Mouse (Mus musculus): ENCODE measurements around the gene Tns2. TPM values are rescaled to one million over a fixed set of nuclear protein-coding genes. Genes with fewer than 3 reads are reported as not detected.
"Not testable (repeated sequence)": the region's sequence is repeated elsewhere in the genome, so short reads cannot be mapped to it uniquely, and the experiment has no call there.

The Tns2 gene
- polyA plus RNA-seq, 1 experiment from 2014 or later: 29.6 TPM

DNA sequence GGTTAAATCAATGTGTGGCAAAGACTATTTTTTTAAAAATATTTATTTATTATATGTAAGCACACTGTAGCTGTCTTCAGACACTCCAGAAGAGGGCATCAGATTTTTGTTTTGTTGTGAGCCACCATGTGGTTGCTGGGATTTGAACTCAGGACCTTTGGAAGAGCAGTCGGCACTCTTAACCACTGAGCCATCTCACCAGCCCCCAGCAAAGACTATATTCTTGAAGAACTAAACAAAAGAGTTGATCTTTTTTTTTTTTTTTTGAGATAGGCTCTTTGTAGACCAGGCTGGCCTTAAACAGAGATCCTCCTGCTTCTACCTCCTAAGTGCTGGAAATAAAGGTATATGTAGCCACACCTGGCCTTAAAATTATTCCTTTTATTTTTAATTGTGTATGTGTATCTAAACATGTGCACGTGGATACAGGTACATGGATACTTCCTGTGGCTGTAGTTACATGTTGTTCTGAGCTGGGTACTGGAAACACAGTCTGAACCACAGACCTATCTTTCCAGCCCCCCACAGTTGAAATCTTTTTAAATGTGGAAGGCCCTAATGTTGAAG is 23.0 kb upstream of the Tns2 start:
- Histone ChIP-seq H3K36me3 (peaks cover 4% of the 10 kb centered on the region; the same call in 1 of the 2 replicates), H3K27ac (no peak overlapping the region), H3K9ac (no peak overlapping the region), H3K9me3 (no peaks in the 10 kb centered on the region), H3K4me2 (replicated peaks) (no peak overlapping the region), H3K27me3 (no peaks in the 10 kb centered on the region), H3K4me3 (no peak overlapping the region), H3K4me1 (peaks cover 17% of the 10 kb centered on the region)
- no peak for ATAC-seq (ENCODE audit: insufficient number of reproducible peaks, insufficient read depth, low FRiP score, low TSS enrichment)
- WGBS: 92% methylated on average over 2 of the region's 2 CpGs

DNA sequence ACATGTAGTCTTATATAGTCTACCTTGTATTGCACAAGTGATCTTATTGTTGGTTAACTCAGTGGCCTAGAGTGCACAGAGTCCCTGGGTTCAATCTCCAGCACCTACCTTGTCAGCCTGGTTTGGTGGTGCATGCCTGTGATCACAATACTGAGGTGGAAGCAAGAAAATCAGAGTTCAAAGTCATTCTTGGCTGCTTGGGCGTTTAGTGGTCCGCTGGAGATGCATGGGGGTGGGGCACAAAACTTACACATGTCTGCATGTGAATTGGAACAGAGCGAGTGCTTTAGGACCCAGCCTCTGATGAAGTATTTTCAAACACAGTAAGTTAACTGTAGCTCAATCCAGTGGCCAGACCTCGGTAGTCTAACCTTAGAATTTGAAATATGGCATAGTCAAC is 21.0 kb upstream of the Tns2 start:
- Histone ChIP-seq H3K36me3 (peaks cover 22% of the 10 kb centered on the region), H3K9ac (no peak overlapping the region), H3K27me3 (no peaks in the 10 kb centered on the region), H3K9me3 (no peaks in the 10 kb centered on the region), H3K4me2 (replicated peaks) (no peak overlapping the region), H3K4me3 (no peak overlapping the region), H3K4me1 (peaks cover 13% of the 10 kb centered on the region), H3K27ac (no peak overlapping the region)
- no peak for ATAC-seq (ENCODE audit: insufficient number of reproducible peaks, insufficient read depth, low FRiP score, low TSS enrichment)
- 83% methylated on average over 4 of the region's 4 CpGs for WGBS

DNA sequence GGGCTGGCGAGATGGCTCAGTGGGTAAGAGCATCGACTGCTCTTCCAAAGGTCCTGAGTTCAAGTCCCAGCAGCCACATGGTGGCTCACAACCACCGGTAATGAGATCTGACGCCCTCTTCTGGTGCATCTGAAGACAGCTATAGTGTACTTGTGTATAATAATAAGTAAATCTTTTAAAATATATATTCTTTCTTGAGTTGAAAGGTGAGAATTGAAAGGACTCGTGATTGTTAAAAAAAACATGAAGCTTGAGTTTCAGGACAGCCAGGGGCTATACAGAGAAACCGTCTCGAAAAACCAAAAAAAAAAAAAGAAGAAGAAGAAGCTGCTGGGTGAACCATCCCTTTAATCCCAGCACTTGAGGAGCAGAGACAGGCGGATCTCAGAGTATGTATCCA is 20.3 kb upstream of the Tns2 start:
- H3K4me3 ChIP-seq; H3K27me3 ChIP-seq; H3K27ac ChIP-seq; H3K9ac ChIP-seq; H3K9me3 ChIP-seq; H3K4me2 ChIP-seq (replicated peaks); ATAC-seq (ENCODE audit: insufficient number of reproducible peaks, insufficient read depth, low FRiP score, low TSS enrichment): not testable (repeated sequence)
- Histone ChIP-seq H3K36me3 (peaks cover 30% of the 10 kb centered on the region), H3K4me1 (peaks cover 11% of the 10 kb centered on the region)
- 74% methylated on average over 8 of the region's 8 CpGs for WGBS

DNA sequence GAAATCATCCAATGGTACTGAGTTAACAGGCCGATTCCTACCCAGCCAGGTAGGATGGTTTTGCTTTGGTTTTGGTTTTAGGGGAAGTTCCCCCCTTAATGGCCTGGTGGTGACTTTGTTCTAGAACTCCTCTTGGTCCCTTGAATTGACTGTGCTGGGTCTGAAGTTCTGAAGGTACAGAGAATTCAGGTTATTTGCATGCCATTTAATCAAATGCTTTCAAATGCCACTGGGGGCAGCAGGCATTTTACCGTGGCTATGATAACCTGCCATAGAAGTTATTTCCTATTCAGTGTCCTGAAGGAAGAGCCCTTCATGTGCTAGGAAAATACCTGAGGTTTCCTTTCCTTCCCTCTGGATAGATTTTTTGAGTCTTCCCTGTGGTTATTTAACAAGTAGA is 19.8 kb upstream of the Tns2 start:
- ATAC-seq (ENCODE audit: insufficient number of reproducible peaks, insufficient read depth, low FRiP score, low TSS enrichment): no peak
- 71% methylated on average over 2 of the region's 2 CpGs for WGBS
- peaks cover 33% of the 10 kb centered on the region for H3K36me3 ChIP-seq
- no peak overlapping the region for H3K9ac ChIP-seq
- H3K4me2 ChIP-seq (replicated peaks): no peak overlapping the region
- no peaks in the 10 kb centered on the region for H3K9me3 ChIP-seq
- no peak overlapping the region for H3K27ac ChIP-seq
- no peaks in the 10 kb centered on the region for H3K27me3 ChIP-seq
- no peak overlapping the region for H3K4me3 ChIP-seq
- peaks cover 6% of the 10 kb centered on the region for H3K4me1 ChIP-seq

DNA sequence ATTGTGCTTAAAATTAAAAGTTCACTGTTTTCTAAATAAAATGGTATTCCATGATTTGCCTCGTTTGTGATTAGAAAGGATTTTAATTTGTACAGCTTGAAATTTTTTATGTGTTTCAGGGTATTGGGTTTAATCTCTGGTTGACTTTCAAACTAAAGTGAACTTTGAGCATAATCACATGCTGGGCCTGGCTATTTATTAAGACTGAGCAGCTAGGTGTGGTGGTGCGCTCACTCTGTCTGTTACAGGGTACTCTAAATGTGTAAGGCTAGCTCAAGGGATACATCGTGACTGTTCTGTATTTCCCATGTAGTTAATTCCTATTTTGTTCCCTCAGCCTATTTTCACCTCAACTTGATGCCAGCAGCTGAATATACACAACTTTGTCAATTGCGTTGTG is 18.1 kb upstream of the Tns2 start:
- Histone ChIP-seq H3K4me2 (replicated peaks) (no peak overlapping the region), H3K4me1 (no peaks in the 10 kb centered on the region), H3K36me3 (peaks cover 49% of the 10 kb centered on the region), H3K4me3 (no peak overlapping the region), H3K9me3 (no peaks in the 10 kb centered on the region), H3K9ac (no peak overlapping the region), H3K27ac (no peak overlapping the region), H3K27me3 (no peaks in the 10 kb centered on the region)
- WGBS: 93% methylated on average over 4 of the region's 4 CpGs
- ATAC-seq (ENCODE audit: insufficient number of reproducible peaks, insufficient read depth, low FRiP score, low TSS enrichment): no peak

DNA sequence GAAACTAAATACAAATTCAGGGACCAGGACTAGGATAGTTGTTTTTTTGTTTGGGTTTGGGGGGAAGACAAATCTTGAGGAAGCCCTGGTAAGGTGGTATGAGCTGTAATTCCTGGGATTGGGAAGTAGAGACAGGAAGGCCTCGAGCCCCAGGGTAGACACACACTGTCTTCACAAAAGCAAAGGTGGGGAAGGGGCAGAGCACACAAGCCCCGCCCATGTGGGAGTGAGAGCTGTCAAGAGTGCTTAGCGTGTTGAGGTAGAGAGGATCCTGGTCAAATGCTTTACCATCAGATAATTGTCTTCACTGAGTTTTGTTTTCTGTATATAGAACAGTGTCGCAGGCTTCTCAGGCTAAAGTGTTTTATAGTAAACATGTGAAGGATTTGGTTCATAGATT is 17.2 kb upstream of the Tns2 start:
- no peaks in the 10 kb centered on the region for H3K27me3 ChIP-seq
- no peak overlapping the region for H3K4me3 ChIP-seq
- WGBS: 81% methylated on average over 4 of the region's 4 CpGs
- no peak for ATAC-seq (ENCODE audit: insufficient number of reproducible peaks, insufficient read depth, low FRiP score, low TSS enrichment)
- H3K27ac ChIP-seq: no peak overlapping the region
- peaks cover 58% of the 10 kb centered on the region for H3K36me3 ChIP-seq
- H3K4me1 ChIP-seq: no peaks in the 10 kb centered on the region
- no peak overlapping the region for H3K4me2 ChIP-seq (replicated peaks)
- H3K9me3 ChIP-seq: no peaks in the 10 kb centered on the region
- no peak overlapping the region for H3K9ac ChIP-seq

DNA sequence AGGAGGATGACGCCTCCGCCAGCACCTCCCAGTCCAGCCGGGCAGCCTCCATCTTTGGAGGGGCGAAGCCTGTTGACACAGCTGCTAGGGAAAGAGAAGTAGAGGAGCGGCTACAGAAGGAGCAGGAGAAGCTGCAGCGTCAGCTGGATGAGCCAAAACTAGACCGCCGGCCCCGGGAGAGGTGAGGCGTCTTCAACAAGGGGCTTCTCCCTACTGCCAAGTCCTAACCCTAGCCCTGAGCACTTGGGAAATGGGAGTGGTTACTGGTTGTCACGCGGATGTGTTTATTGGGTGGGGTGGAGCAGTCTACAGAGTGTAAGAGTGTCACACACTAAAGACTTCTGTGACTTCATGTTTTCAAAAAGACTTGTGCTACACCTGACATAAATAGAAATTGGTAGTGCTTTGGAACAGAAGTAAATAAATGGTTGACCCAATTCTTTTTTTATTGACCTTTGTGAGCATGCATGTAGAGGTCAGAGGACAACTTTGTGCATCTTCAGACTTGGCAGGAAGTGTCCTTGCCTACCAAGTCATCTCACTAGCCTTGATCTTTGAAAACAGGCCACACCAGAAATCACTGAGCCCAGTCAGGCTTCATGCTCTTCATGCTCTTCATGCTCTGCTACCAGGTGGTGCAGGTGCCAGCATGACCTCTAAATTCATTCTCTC is 10.2 kb upstream of the Tns2 start:
- Histone ChIP-seq H3K36me3 (peaks cover 98% of the 10 kb centered on the region), H3K4me3 (no peak overlapping the region), H3K9me3 (no peaks in the 10 kb centered on the region), H3K27me3 (no peaks in the 10 kb centered on the region), H3K4me2 (replicated peaks) (no peak overlapping the region), H3K4me1 (no peaks in the 10 kb centered on the region), H3K27ac (no peak overlapping the region), H3K9ac (no peak overlapping the region)
- ATAC-seq (ENCODE audit: insufficient number of reproducible peaks, insufficient read depth, low FRiP score, low TSS enrichment): no peak
- 88% methylated on average over 12 of the region's 12 CpGs for WGBS

DNA sequence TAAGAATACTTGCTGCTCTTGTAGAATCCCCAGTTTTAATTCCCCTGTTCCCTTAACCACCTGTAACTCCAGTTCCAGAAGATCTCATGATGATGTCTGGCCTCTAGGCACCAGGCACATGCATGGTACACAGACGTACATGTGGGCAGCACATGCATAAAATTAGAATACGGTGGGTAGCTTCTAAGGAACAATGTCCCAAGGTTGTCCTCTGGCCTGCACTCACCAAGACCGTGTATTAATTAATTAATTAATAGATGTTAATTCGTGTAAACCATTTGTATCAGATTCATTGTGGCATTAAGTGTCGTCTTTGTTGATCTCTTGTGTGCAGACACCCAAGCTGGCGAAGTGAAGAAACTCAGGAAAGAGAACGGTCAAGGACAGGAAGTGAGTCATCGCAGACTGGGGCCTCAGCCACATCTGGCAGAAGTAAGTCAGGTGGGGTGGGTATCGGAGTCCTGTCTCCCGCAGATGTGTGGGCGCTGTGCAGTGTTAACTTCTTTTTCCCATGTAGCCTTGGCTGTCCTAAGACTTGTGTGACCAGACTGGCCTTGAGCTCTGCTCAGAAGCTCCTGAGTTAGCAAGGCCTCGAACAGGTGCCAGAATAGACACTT is 9.0 kb upstream of the Tns2 start:
- ATAC-seq (ENCODE audit: insufficient number of reproducible peaks, insufficient read depth, low FRiP score, low TSS enrichment): no peak
- H3K9me3 ChIP-seq: no peaks in the 10 kb centered on the region
- no peak overlapping the region for H3K4me2 ChIP-seq (replicated peaks)
- no peak overlapping the region for H3K27ac ChIP-seq
- H3K9ac ChIP-seq: no peak overlapping the region
- H3K4me3 ChIP-seq: no peak overlapping the region
- no peaks in the 10 kb centered on the region for H3K27me3 ChIP-seq
- no peaks in the 10 kb centered on the region for H3K4me1 ChIP-seq
- 81% methylated on average over 12 of the region's 12 CpGs for WGBS
- H3K36me3 ChIP-seq: peaks cover 99% of the 10 kb centered on the region

DNA sequence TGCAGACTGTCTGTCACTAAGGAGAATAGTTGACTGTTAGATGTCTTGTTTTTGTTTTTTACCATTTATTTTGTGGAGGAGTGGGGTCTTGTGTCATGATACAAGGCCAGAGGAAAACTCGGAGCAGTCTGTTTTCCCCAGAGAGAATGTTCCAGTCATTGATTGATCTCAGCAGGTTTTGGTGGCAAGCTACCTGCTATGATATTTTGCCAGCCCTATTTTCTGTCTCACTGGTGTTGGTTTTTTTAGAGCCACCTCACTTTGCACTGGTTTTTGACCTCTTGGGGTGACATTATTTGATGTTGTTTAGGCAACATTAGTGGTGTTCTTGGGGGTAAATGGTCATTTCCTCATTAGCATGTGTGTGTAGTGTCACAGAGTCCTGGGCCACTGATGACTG is 8.5 kb upstream of the Tns2 start:
- H3K9me3 ChIP-seq: no peaks in the 10 kb centered on the region
- H3K4me2 ChIP-seq (replicated peaks): no peak overlapping the region
- ATAC-seq (ENCODE audit: insufficient number of reproducible peaks, insufficient read depth, low FRiP score, low TSS enrichment): no peak
- no peak overlapping the region for H3K27ac ChIP-seq
- no peaks in the 10 kb centered on the region for H3K4me1 ChIP-seq
- no peak overlapping the region for H3K9ac ChIP-seq
- peaks cover 100% of the 10 kb centered on the region for H3K36me3 ChIP-seq
- H3K27me3 ChIP-seq: no peaks in the 10 kb centered on the region
- H3K4me3 ChIP-seq: no peak overlapping the region
- WGBS: 52% methylated on average over 1 of the region's 1 CpGs

DNA sequence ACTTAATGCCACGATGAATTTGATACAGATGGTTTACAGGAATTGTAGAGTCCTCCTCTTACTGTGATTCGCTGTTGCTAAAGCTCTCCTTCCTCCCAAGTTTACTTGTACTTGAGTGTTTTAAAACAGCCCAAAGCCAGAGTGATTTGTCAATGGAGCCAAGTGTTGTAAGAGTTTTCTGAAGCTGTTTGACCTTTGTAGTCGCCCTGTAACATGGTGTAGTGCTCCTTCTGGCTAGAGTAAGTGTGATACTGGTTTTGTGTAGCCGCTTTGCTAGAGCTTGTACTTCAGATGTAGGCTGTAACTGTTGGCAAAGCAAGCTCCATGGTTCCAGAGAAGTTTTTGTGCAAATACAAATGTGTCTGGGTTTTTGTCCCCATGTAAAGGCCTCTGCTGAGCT is 8.0 kb upstream of the Tns2 start:
- Histone ChIP-seq H3K4me1 (0 out of 2 replicates have a peak, but pooled peaks cover under 1% of the 10 kb centered on the region), H3K27ac (no peak overlapping the region), H3K27me3 (no peaks in the 10 kb centered on the region), H3K4me3 (no peak overlapping the region), H3K9ac (no peak overlapping the region), H3K4me2 (replicated peaks) (no peak overlapping the region), H3K9me3 (no peaks in the 10 kb centered on the region), H3K36me3 (peaks cover 97% of the 10 kb centered on the region)
- no peak for ATAC-seq (ENCODE audit: insufficient number of reproducible peaks, insufficient read depth, low FRiP score, low TSS enrichment)
- 90% methylated on average over 4 of the region's 4 CpGs for WGBS

DNA sequence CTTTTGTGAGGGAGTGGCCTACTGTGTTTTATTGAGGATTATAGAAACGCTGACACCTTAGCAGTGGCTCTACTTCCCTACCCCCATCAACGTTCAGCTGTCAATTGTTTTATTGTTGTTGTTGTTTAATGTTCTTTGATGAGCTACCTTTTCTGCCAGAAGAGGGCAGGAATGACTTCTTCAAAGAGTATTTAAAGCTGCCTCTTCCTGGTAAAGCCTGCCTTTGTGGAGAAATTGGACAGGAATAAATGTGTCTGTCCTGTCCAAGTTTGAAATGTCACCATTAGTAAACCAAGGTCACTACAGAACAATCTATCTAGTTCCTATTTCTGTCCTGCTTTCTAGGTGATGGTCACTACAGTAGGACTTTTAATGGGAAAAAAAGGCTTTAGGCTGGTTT is 6.1 kb upstream of the Tns2 start:
- Histone ChIP-seq H3K27me3 (no peaks in the 10 kb centered on the region), H3K4me1 (peaks cover 20% of the 10 kb centered on the region), H3K9ac (no peak overlapping the region), H3K4me2 (replicated peaks) (no peak overlapping the region), H3K9me3 (no peaks in the 10 kb centered on the region), H3K36me3 (peaks cover 88% of the 10 kb centered on the region), H3K4me3 (no peak overlapping the region), H3K27ac (no peak overlapping the region)
- no peak for ATAC-seq (ENCODE audit: insufficient number of reproducible peaks, insufficient read depth, low FRiP score, low TSS enrichment)
- 69% methylated on average over 2 of the region's 2 CpGs for WGBS

DNA sequence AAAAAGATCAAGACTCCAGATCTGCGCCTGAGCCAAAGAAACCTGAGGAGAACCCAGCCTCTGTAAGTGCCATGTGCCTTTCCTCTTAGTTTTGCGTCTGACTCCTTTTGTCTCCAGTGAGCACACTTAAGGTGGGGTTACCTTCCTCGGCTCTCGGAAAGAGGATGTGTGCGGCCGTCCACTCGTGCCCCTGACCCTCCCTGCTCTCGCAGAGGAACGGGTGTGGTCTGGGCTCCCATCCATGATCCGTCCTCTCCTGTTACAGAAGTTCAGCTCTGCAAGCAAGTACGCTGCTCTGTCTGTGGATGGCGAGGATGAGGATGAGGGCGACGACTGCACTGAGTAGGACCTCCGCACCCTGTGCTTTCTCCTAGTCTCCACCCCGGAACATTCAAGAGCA is 5.2 kb upstream of the Tns2 start:
- H3K36me3 ChIP-seq: peaks cover 80% of the 10 kb centered on the region
- H3K4me2 ChIP-seq (replicated peaks): no peak overlapping the region
- 84% methylated on average over 16 of the region's 16 CpGs for WGBS
- peaks cover 28% of the 10 kb centered on the region for H3K4me1 ChIP-seq
- no peaks in the 10 kb centered on the region for H3K27me3 ChIP-seq
- H3K27ac ChIP-seq: no peak overlapping the region
- no peaks in the 10 kb centered on the region for H3K9me3 ChIP-seq
- H3K4me3 ChIP-seq: no peak overlapping the region
- no peak for ATAC-seq (ENCODE audit: insufficient number of reproducible peaks, insufficient read depth, low FRiP score, low TSS enrichment)
- H3K9ac ChIP-seq: no peak overlapping the region
